Mouse (Mus musculus) thymus, adult 18-20 months (tissue): ENCODE measurements around the gene Rhobtb1.

Experiments
- DNase-seq, 2 experiments: peaks; one replicate each; pipeline ENCODE4 v3.0.0; 2022; ENCODE audit warnings: mixed read lengths in 2 of 2

Gene Rhobtb1

DNA sequence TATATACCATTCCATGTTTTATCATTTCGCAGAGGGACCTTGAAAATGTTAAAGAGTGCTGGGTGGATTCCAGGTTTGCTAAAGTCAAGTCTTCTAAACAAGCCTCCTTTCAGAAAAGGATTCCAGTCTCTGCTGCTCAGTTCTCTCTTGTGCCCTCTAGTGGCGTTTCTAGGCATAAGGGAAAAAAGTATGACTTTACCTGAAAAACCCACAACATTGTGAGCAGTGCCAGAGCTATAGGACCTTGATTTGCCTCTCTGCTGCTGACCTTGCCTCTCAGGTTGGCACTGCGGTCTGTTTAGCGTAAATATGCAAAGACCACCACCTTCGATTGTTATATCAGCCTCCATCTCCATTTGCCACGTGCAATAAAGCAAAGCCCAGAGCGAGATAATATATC is 13.9 kb downstream of the Rhobtb1 start:
- no peak for DNase-seq

DNA sequence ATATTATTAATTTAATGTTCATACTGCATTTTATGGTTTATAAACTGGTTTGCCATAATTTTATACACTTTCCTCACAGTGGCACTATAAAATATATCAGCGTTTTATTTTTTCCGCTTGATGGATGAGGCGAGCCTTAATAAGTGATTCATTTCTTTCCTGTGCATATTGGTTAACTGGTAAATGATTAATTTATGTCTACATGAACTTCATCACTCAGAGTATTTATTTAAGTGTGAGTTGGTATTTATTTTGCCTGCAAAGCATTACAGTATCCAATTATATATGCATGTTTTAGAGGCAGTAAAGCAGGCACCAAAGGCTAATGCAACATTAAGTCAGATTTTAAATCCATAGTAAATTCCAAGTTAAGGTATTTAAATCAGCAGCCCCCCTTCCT is 14.6 kb downstream of the Rhobtb1 start:
- no peak for DNase-seq

DNA sequence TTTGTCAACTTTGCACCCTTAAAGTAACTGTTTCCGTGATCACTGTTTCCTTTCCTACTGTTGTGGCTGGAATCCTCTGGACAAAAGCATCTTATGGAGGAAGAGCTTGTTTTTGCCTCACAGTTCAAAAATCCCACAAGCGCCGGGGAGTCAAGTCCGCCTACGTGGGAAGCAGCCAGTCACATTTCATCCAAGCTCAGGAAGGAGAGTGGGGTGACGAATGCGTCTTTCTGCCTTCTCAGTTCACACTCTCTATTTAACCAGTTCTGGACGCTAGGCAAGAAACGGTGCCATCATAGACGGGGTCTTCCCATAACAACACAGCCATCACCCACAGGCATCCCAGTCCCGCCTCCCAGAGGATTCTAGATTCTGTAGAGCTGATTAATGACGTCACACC is 15.3 kb downstream of the Rhobtb1 start:
- no peak for DNase-seq

DNA sequence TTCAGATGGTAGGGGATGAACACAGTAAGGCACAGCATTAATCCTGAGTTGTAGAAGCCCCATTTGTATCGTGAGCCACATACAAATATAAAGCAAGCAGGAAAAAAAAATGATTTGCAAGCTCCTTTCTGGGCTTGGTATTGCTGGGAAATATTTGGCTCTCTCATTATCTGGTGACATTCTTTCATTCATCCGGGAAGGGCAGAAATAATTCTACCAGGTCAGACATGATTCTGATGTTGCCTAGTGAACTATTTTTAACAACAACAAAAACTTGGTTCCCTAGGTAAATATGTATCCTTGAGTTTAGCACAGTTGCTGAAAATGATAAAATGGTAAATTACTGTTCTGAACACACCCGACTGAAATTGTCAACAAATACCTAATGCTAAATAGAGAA is 21.2 kb downstream of the Rhobtb1 start:
- DNase-seq: no peak

DNA sequence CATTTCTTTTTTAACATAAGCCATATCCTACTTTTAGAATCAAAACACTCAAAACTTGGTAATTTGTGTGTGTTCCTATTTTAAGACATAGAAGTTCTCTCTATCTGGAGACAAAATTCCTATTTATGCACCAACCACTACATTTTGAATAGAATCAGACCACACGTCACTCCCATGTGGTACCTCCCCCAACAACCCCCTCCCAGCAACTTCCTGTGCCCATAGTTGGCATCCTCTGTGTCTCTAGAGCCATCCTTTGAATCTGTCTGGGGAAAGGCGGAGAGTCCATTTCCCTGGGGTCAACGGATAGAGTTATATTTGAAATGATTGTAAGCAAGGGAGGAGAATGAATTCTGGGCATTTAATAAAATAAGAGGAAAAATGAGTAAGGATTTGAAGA is 24.9 kb downstream of the Rhobtb1 start:
- DNase-seq: no peak

DNA sequence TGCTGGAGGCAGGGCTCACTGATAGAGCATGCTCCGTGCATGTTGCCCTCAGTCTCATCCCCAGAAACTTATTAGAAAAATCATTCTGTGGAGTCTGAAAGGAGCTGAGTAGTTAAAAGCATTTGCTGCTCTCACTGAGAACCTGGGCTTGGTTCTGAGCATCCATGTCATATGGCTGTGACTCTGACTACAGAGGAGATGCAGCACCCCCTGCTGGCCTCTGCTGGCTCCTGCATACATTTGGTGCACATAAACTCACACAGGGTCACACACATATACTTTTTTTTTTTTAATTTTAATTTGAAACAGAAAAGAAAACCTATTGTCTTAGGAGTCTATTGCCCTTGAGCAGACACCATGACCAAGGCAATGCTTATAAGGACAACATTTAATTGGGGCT is 28.1 kb downstream of the Rhobtb1 start:
- no peak for DNase-seq

DNA sequence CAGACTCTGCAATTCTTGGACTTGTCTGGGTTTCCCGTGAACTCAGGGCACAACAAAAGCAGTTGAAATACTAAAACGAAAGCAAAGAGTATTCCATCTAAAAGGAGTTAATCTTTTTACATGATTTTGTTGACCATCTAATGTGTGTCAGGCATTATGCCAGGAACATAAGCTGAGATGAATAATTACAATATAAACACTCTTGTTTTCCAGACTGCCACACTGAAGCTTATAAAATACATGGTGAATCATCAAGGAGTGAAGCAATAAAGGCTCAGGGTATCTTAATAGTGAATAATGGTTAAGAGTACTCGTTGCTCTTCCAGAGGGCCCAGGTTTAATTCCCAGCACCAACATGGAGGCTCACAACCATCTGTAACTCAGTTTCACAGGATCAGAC is 29.8 kb downstream of the Rhobtb1 start:
- no peak for DNase-seq

DNA sequence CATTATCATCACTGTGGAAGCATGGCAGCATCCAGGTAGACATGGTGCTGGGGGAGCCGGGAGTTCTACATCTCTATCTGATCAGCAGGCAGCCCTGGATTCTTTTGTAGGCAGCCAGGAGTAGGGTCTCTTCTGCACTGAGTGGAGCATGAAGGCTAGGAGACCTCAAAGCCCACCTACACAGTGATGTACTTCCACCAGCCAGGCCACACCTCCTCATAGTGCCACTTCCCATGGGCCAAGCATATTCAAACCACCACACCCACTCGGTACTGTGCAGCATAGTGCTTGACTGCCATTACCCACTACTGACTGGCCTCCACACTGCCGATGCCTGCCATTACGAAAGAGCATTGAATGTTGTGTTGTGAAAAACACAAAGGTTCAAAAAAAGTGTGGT is 33.7 kb downstream of the Rhobtb1 start:
- no peak for DNase-seq

DNA sequence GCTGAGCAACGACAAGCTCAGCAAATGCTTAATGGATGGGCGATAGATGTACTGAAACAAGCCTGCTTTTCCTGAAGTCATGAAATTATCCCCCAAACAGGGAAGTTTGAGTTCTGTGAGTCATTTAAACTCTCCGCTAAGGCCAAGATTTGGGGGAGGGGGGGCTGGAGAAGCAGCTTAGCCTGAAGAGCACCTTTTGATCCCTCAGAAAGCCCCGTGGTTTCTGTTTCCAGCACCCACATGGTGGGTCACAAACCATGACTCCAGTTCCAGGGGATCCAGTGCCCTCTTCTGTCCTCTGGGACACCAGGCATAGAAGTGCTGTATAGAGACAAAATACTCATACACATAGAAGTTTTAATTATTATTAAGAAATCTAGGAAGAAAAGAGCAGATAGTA is 34.2 kb downstream of the Rhobtb1 start:
- DNase-seq: no peak

DNA sequence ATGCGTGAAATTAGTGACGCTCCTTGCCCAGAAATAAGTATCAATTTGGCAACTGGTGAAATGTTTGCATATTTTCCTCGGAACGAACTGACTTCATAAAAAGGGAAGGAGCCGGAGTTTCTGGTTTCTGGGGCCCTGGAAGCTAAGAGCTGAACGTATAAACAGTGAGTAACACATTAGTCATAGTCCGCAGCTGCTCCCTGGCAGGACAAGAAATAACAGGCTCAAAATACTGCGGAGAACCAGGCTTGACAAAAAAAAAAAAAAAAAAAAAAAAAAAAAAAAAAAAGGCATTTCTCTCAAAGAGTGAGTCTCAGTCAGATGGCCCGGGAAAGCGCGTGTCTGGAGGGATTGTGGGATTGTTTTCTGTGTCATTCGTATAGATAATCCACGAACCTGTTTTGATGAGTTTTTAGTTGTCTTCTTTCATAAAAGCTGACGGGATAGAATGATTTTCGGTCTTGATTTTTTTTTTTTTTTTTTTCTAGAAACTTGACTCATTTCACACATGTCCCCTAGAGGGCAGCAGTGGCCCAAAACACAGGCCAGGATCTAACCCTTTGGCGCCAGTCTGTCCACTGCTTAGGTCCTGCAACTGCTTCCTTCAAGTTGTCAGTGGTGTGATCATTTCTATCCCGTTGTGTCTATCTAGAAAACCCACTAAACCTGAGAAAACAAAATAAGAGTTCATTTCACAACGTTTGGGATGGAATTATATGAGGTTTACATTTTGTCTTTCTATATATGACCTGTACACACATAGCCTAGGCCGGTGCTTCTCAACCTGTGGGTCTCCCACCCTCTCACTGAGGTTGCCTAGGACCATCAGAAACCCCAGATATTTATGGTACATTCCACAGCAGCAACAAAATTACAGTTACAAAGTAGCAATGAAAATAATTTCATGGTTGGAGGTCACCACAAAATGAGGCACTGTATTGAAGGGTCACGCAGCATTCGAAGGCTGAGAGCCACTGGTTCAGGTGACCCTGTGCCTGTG is 35.0 kb downstream of the Rhobtb1 start:
- DNase-seq: no peak

DNA sequence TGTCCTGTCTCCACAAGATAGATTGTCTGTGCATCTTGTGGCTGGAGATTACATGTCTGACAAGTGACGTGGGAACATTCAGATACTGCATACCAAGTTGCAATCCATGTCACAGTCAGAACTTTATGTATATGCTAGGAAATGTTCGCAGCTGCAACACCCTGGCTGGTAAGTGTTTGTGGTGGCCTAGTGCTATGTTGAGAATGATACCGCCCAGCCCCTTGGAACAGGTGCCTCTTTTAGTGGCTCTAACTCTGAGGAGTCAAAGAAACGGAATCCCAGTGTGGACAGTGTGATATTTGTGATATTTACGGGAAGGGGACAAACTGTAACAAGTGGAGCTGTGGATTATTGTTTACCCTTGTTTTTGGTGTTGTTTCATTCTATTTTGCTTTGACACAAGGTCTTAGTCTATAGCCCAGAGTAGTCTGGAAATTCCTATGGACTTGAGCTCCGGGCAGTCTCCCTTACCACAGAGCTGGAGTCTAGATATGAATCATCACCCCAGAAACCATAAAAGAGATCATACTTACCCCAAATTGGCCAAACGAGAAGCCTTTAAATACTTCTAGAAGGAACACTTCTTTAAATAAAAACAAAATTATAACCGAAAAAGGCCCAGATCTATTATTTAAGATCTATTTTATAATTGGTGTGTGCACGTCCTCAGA is 36.7 kb downstream of the Rhobtb1 start:
- DNase-seq: no peak

DNA sequence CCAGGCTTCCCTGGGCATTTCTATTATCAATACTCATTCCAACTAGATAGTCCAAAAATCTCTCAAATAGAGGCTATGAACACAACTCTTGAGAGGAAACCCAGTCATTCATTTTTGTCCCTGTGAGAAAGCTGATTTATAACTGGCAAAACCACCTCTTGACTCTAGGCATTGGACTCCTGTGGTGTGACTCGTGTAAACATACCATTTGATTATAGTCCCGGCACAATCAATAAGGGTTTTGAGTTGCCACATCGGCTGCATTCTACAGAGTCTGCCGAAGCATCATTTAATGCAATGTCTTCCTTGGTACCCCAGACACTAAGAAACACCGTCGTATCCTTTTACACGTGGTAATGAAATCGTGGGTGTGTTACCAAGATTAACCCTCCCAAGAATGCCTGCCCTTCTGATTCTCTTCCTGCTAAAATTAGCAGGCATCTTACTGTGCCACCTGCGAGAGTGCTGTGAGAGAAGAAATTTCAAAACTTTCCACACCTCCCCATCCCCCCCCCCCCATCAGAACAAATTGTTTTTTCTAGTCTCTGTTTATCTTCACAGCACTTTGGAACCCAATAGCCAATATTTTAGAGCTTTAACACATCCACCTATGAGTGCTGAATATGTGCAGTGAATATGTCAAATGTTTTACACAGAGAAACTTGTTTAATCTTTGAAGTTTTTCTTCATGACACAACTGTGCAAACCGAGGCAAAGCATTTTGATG is 39.4 kb downstream of the Rhobtb1 start:
- DNase-seq: no peak

DNA sequence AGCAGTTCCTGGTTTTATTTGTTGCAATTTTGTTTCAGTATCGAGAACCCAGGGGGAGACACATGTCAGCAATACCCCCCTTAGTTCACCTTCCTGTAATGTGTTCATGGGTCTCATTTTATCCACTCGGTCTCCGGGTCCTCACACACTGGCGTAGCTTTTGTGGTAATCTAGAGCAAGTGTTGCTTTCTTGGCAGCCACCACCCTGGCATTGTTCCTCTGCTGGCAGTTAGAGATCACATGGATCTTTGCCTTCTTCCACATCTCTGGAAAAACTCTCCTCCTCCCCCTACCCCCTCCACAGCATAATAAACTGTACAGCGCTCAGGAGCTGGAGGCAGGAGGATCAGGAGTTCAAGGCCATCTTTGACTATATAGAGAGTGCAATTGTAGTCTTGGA is 41.0 kb downstream of the Rhobtb1 start:
- no peak for DNase-seq

DNA sequence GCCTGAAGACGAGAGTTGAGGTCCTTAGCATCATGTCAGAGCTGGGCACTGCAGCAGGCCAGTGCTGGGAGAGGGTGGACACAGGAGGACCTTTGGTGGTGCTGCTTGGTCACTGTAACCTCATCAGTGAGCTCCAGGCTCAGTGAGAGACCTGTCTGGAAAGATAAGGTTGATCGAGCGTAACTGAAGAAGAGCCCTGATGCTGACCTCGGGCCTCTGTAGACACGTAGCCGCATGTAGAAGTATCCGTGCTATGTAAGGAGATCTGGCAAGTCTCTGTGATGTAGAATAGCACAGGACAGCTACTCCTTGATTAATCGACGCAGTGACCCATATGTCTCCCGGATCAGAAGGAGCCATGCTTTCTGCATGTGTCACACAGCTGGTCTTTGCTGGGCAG is 42.5 kb downstream of the Rhobtb1 start:
- no peak for DNase-seq

DNA sequence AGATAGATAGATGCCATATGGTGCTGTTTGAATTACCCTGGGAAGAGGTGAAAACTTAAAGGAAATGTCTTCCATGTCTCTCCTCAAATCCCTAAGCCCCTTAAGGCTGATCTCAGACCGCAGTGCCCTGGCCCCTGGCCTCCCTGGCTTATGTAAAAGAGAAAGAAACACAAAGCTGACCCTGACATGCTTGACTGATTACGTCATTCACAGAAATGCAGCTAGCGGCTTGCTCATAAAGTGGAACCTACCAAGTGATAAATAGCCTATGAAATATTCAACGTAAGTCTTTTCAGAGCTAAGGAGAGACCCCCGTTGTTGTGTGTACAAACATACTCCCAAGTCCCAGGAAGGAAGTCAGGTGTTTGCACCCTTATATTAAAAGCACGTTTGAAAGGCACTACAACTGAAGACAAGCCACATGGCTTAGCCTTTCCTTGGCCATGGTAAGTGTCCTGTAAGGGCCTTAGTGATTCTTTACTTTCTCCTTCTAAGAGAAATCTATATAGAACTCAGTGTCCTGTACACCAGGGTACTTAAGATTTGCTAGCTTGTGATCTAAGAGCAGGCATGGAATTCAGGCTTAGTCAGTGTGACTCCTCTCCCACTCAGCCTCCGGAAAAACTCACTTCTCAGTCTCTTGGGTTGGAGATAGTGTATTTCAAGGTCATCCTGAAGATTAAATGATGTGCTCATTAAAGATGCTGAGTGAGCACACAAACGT is 53.6 kb downstream of the Rhobtb1 start:
- no peak for DNase-seq

DNA sequence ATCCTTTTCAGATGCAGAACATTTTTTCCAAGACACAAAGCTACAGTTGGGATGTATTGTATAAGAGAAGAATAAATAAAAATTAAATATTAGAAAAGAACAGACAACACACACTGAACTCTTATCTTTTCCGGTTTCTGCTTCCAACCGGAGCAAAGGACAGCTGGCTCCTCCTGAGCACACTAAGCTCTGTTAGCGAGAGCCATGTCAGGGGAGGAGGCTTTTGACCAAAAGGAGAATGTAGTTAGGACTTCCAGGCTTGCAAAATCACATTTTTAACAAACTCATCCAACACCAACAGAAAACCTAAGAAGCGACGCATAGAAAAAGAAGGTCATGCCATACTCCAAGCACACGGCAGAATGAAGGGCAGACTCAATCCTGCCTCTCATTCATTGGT is 54.8 kb downstream of the Rhobtb1 start:
- no peak for DNase-seq

DNA sequence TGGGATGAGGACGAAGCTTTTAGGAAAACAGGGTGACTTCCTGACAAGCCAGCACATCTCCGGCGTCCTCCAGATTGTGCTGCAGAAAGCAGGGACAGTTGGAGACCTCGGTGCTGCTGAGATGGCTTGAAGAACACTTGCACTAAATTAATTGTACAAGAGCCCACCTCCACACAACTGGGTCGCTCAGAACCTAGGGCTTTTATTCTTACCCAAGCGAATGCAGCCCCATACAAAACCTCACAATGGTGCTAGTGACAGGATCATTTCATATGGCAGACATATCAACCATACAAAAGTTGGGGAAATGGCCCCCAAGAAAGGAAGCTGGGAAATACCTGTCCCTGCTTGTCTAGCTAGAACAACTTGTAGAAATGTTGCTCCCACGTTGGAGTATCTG is 56.2 kb downstream of the Rhobtb1 start:
- DNase-seq: no peak

DNA sequence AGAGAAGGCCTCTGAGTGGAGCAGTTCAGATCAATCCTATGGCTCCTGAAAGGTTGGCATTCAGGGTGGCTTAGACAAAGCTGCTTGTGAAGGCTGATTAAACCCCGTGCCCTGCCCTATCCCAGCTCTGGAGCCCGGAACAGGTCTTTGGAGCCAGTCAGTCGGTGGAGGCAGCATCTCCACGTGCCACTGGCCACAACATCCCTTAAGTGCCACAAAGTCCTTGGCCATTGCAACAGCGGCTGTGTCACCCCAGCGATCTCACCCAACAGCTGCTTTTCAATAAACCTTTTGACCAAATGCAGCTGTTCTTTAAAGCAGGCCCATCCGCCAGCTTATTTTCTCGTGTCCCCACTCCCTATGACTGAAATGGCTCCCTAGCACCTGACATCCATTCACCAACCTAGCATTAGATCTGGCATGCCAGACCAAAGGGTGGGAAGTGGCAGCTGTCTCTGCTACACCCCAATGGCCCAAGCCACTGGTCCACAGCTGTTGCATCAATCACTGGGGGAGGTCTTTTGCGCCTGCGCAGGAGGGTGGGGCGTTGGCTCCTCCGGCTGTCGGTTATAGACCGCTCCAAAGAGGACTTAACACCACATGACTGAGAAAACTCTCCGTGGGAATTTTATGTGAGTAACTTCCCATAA is 56.9 kb downstream of the Rhobtb1 start:
- no peak for DNase-seq

DNA sequence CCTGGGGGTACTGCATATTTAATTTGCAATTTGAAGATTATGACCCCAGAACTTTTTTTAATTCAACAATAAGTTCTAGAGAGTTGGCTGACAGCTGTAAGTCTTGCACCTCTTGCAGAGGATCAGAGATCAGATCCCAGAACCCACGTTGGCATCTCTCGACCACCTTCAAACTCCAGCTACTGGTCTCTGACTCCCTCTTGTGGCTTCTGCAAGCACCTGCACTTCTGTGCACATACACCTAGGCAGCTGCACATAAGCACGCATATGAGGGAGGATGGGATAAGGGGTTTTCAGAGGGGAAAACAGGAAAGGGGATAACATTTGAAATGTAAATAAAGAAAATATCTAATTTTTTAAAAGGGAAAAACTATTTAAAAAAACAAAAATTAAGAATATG is 57.5 kb downstream of the Rhobtb1 start:
- DNase-seq: no peak

DNA sequence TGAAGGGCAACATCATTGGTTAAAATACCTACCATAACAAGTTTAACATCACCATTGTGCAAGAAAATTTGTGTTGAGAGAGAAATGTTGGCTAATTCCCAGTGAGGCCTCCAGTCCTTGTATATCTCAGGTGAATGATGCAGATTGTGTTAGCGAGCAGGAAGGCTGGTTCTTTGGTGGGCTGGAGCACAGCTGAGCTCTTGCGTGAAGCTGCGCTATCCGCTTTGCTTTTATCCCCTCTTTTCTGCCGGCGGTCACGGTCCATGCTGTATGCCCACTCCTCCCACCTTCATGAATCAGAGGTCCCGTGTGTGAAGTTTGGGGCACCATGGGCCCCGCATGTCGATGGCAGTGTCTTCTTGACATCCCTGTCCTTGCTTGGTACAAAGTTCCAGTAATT is 58.8 kb downstream of the Rhobtb1 start:
- no peak for DNase-seq

DNA sequence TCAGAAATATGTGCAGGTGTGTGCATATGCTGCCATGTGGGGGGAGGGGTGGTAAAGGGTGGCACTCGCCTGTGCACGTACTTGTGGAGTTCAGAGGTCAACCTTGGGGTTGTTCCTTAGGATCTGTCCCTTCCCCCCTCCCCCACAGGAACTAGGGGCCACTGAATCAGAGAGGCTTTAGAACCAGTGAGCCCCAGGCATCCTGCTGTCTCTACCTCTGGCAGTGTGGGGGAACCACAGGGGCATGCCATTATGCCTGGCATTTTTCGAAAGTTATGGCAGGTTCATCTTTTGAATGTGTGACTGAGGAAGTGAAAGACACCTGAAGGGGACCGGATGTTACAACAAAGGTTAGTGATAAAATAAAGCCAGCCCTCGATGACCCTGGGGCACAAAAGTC is 59.4 kb downstream of the Rhobtb1 start:
- no peak for DNase-seq

DNA sequence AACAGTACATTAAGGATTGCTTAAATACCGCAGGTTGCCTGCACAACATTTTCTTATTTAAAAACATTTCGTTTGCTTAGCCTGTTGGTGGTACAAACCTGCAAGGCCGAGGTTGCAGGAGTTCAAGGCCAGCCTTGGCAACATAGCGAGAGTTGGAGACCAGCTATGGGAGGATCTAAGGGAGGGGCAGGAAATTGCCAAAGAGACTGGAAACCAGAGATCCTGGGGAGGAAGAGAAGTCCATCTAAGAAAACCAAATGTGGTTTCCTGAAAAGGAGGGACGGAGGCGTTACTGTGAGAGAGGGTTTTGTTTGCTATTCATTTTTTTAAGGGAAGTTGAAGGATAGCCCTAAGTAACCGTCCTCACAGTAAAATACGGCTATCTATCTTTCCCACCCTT is 60.3 kb downstream of the Rhobtb1 start:
- no peak for DNase-seq
